Mouse (Mus musculus): Measurements from ENCODE around the gene Tent4b. TPM values are rescaled to one million over a fixed set of nuclear protein-coding genes. Genes with fewer than 3 reads are reported as not detected.

Gene Tent4b
- polyA plus RNA-seq, 1 experiment from 2014 or later, result 7.3 TPM

GRCm38 (mm10) chr8:88283243-88284115 lies 84.5 kb downstream of the Tent4b start:
- peaks cover 37% of the 10 kb centered on the region for H3K4me1 ChIP-seq
- H3K9ac ChIP-seq, result no peak overlapping the region
- H3K27me3 ChIP-seq, result no peaks in the 10 kb centered on the region
- H3K27ac ChIP-seq, result no peak overlapping the region
- ATAC-seq (ENCODE audit: insufficient number of reproducible peaks, low FRiP score, low TSS enrichment, low read depth), result no peak
- H3K36me3 ChIP-seq, result no peaks in the 10 kb centered on the region
- no peak overlapping the region for H3K4me3 ChIP-seq
- 71% methylated on average over 13 of the region's 13 CpGs for WGBS
- no peaks in the 10 kb centered on the region for H3K9me3 ChIP-seq
- H3K4me2 ChIP-seq, result no peak overlapping the region

- H3K4me1 ChIP-seq, result peaks cover 47% of the 10 kb centered on the region
- 17% methylated on average over 7 of the region's 7 CpGs for WGBS
- H3K36me3 ChIP-seq, result no peaks in the 10 kb centered on the region
- H3K9ac ChIP-seq, result no peak overlapping the region
- H3K9me3 ChIP-seq, result no peaks in the 10 kb centered on the region
- ATAC-seq (ENCODE audit: insufficient number of reproducible peaks, low FRiP score, low TSS enrichment, low read depth), result no peak
- no peak overlapping the region for H3K4me3 ChIP-seq
- H3K27ac ChIP-seq, result no peak overlapping the region; the same call in 1 of the 2 replicates
- no peaks in the 10 kb centered on the region for H3K27me3 ChIP-seq
- H3K4me2 ChIP-seq, result no peak overlapping the region
These were observed 85.7 kb downstream of the Tent4b start for GRCm38 (mm10) chr8:88284738-88285137.

- no peak for ATAC-seq (ENCODE audit: insufficient number of reproducible peaks, low FRiP score, low TSS enrichment, low read depth)
- no peak overlapping the region for H3K9ac ChIP-seq
- H3K4me1 ChIP-seq, result peaks cover 51% of the 10 kb centered on the region
- H3K4me2 ChIP-seq, result no peak overlapping the region
- H3K36me3 ChIP-seq, result no peaks in the 10 kb centered on the region
- no peaks in the 10 kb centered on the region for H3K27me3 ChIP-seq
- no peaks in the 10 kb centered on the region for H3K9me3 ChIP-seq
- WGBS, result 80% methylated on average over 8 of the region's 8 CpGs
- H3K4me3 ChIP-seq, result no peak overlapping the region
- no peak overlapping the region for H3K27ac ChIP-seq
These were observed 86.7 kb downstream of the Tent4b start for GRCm38 (mm10) chr8:88285469-88286356.

GRCm38 (mm10) chr8:88286421-88286960 lies 87.5 kb downstream of the Tent4b start:
- Histone ChIP-seq H3K4me3 (no peak overlapping the region), H3K9ac (no peak overlapping the region), H3K4me2 (no peak overlapping the region), H3K4me1 (peaks cover 51% of the 10 kb centered on the region), H3K27ac (no peak overlapping the region), H3K27me3 (no peaks in the 10 kb centered on the region), H3K9me3 (no peaks in the 10 kb centered on the region), H3K36me3 (no peaks in the 10 kb centered on the region)
- no peak for ATAC-seq (ENCODE audit: insufficient number of reproducible peaks, low FRiP score, low TSS enrichment, low read depth)
- WGBS, result 71% methylated on average over 14 of the region's 14 CpGs

GRCm38 (mm10) chr8:88288622-88289242 lies 89.7 kb downstream of the Tent4b start:
- WGBS, result 31% methylated on average over 12 of the region's 12 CpGs
- Histone ChIP-seq H3K9ac (no peak overlapping the region), H3K4me2 (peak overlapping the region; percentile 31), H3K9me3 (no peaks in the 10 kb centered on the region), H3K27ac (peak overlapping the region; percentile 89), H3K27me3 (no peaks in the 10 kb centered on the region), H3K36me3 (no peaks in the 10 kb centered on the region), H3K4me3 (peak overlapping the region; percentile 9; the same call in 1 of the 2 replicates), H3K4me1 (peaks cover 40% of the 10 kb centered on the region)
- no peak for ATAC-seq (ENCODE audit: insufficient number of reproducible peaks, low FRiP score, low TSS enrichment, low read depth)

- Histone ChIP-seq H3K4me2 (no peak overlapping the region), H3K27ac (no peak overlapping the region), H3K36me3 (no peaks in the 10 kb centered on the region), H3K9me3 (no peaks in the 10 kb centered on the region), H3K4me3 (no peak overlapping the region), H3K27me3 (no peaks in the 10 kb centered on the region), H3K9ac (no peak overlapping the region), H3K4me1 (peaks cover 33% of the 10 kb centered on the region)
- ATAC-seq (ENCODE audit: insufficient number of reproducible peaks, low FRiP score, low TSS enrichment, low read depth), result no peak
- WGBS, result 78% methylated on average over 1 of the region's 1 CpGs
These were observed 90.9 kb downstream of the Tent4b start for GRCm38 (mm10) chr8:88289901-88290300.

GRCm38 (mm10) chr8:88290326-88291304 lies 91.6 kb downstream of the Tent4b start:
- ATAC-seq (ENCODE audit: insufficient number of reproducible peaks, low FRiP score, low TSS enrichment, low read depth), result no peak
- Histone ChIP-seq H3K27me3 (no peaks in the 10 kb centered on the region), H3K4me2 (no peak overlapping the region), H3K4me1 (peaks cover 25% of the 10 kb centered on the region), H3K9me3 (no peaks in the 10 kb centered on the region), H3K9ac (no peak overlapping the region), H3K27ac (no peak overlapping the region), H3K4me3 (no peak overlapping the region), H3K36me3 (no peaks in the 10 kb centered on the region)
- WGBS, result 72% methylated on average over 13 of the region's 13 CpGs

- Histone ChIP-seq H3K27me3 (no peaks in the 10 kb centered on the region), H3K4me1 (peaks cover 24% of the 10 kb centered on the region), H3K9ac (no peak overlapping the region), H3K4me3 (no peak overlapping the region), H3K4me2 (no peak overlapping the region), H3K27ac (no peak overlapping the region), H3K9me3 (no peaks in the 10 kb centered on the region), H3K36me3 (no peaks in the 10 kb centered on the region)
- no peak for ATAC-seq (ENCODE audit: insufficient number of reproducible peaks, low FRiP score, low TSS enrichment, low read depth)
- WGBS, result 89% methylated on average over 11 of the region's 11 CpGs
These were observed 92.3 kb downstream of the Tent4b start for GRCm38 (mm10) chr8:88291305-88291690.

- no peak for ATAC-seq (ENCODE audit: insufficient number of reproducible peaks, low FRiP score, low TSS enrichment, low read depth)
- Histone ChIP-seq H3K4me2 (no peak overlapping the region), H3K4me1 (peaks cover 19% of the 10 kb centered on the region), H3K36me3 (no peaks in the 10 kb centered on the region), H3K4me3 (no peak overlapping the region), H3K9ac (no peak overlapping the region), H3K27ac (no peak overlapping the region), H3K27me3 (no peaks in the 10 kb centered on the region), H3K9me3 (no peaks in the 10 kb centered on the region)
- WGBS, result 76% methylated on average over 3 of the region's 3 CpGs
These were observed 93.9 kb downstream of the Tent4b start for GRCm38 (mm10) chr8:88292926-88293325.

GRCm38 (mm10) chr8:88293590-88294356 lies 94.8 kb downstream of the Tent4b start:
- Histone ChIP-seq H3K4me3 (no peak overlapping the region), H3K9me3 (no peaks in the 10 kb centered on the region), H3K9ac (no peak overlapping the region), H3K4me1 (peaks cover 15% of the 10 kb centered on the region), H3K27ac (no peak overlapping the region), H3K36me3 (no peaks in the 10 kb centered on the region), H3K4me2 (no peak overlapping the region), H3K27me3 (no peaks in the 10 kb centered on the region)
- WGBS, result 87% methylated on average over 9 of the region's 9 CpGs
- ATAC-seq (ENCODE audit: insufficient number of reproducible peaks, low FRiP score, low TSS enrichment, low read depth), result no peak

Data from limb, embryonic 15.5 days (tissue).